Mouse (Mus musculus): ENCODE results near the gene Cox14.
"Not testable (repeated sequence)": the region's sequence is repeated elsewhere in the genome, so short reads cannot be mapped to it uniquely, and the experiment has no call there.

The Cox14 gene

DNA sequence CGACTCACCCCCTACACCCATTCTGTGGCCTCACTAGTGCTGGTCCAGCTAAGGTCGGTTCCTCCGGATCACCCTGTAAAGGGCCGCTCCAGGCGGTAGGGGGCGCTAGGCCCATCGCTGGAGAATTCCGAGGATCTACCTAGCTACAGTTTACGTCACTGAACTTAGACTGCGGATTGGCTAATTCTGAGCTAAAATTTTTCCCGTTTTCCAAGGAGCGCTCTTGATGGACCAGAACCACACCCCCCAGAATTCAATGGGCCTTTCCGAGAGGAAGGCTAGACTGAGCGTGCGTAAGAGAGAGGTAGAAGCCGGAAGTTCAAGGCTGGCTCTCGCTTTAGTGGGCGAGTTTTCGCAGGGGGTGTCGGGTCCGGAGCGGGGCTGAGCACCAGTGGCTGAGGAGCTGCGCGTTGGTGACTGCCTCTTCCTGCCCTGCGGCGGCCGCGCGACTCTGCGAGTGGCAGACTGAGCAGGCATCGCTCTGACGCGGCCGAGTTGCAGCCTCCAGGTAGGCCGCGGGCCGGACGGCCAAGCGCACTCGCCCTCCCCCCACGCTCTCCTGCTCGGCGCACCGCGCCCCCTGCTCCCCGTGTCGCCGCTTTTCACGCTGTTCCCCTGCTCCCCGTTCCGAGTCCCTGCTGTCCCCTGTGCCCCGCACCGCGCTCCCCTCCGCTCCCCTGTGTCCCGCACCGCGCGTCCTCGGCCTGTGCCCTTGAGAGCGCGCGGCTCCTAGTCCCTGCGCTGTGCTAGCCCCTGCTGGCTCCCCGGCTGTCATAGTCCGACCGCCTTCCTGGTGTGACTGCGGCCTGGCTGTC is at the start of gene Cox14:
TSS of gene Cox14 (plus strand) at position 278 of the 815 bp plus-strand sequence.
- in situ Hi-C loops (cut with MboI, MseI) = loop anchor here (5.0 kb wide), 1 partner anchor 57 kb away; no protein-coding TSS in a partner anchor

DNA sequence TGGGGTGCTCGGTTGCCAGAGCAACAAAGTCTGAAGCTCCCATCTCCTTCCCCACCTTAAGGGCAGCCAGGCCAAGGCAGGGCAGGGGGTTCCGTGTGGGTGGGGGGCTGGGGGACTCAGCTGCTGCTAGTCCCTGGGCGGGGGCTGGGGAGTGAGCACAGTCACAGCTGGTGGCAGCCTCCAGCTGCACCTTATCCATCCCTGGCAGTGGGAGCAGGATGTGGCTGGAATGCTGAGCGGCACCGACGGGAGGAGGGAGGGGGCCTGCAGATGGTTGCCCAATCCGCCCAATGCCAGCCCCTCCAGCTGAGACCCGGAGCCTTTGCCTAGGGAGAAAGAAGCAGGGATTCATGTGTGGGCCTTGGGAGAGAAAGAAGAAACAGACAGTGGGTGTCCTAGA is 48.3 kb upstream of the Cox14 start:
- in situ Hi-C loops (cut with MboI, MseI) = no loop called here

DNA sequence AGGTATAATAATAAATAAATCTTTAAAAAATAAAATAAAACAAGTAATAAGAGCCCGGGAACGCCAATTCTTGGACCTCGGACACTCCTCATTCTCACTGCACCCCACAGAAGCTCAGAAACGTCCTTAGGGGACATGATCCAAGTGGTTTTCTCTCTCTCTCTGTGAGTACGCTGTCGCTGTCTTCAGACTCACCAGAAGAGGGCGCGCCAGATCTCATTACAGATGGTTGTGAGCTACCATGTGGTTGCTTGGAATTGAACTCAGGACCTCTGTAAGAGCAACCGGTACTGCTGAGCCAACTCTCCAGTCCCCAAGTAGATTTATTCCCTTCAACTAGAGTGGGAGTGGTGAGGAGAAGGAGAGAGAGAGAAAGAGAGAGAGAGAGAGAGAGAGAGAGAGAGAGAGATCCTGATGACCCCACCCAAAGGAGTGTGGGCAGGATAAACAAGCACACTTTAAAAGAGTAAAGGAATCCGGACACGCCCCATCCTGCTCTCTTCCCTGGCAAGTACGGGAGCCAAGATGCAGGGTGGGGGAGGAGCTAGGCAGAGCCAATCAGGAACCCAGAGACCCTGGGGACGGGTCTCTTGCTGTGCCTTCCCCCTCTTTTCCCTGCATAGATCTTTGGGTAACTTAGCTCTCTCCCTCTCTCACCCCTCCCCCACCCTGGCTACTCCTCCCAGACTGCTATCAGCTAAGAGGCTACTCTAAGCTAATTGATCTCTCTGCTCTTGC is 47.2 kb upstream of the Cox14 start:
- in situ Hi-C loops (cut with MboI, MseI) = no loop called here

- in situ Hi-C loops (cut with MboI, MseI) = no loop called here
Measured at GRCm38 (mm10) chr15:99679008-99679407, 46.4 kb upstream of the Cox14 start.

DNA sequence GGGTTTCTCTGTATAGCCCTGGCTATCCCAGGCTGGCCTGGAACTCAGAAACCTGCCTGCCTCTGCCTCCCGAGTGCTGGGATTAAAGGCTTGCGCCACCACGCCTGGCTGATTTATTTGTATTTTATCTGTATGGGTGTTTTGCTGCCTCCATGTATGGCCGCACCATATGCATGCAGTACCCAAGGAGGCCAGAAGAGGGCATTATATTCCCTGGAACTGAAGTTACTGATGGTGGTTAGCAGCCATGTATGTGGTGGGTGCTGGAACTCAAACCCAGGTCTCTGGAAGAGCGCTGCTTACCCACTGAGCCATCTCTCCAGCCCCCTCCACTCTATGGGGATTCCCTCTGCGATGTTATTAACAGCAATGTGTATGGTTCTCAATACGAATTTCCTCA is 42.5 kb upstream of the Cox14 start:
- in situ Hi-C loops (cut with MboI, MseI) = loop anchor here (10.0 kb wide), 1 partner anchor 1192 kb away; no protein-coding TSS in a partner anchor

DNA sequence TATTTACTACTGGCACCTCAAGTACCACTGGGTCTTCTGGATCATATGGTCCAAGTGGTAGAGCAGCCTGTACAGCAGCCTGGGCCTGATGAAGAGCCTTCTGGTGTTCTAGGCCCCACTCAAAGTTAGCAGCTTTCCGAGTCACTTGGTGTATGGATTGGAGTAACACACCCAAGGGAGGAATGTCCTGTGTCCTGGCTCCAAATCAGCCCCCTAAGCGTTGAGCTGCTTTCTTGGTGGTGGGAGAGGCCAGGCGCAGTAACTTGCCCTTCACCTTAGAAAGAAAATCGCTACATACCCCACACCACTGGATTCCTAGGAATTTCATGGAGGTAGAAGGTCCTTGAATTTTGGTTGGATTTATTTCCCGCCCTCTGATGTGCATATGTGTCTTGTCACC is 41.3 kb upstream of the Cox14 start:
- in situ Hi-C loops (cut with MboI, MseI) = loop anchor here (10.0 kb wide), 1 partner anchor 1191 kb away; no protein-coding TSS in a partner anchor

DNA sequence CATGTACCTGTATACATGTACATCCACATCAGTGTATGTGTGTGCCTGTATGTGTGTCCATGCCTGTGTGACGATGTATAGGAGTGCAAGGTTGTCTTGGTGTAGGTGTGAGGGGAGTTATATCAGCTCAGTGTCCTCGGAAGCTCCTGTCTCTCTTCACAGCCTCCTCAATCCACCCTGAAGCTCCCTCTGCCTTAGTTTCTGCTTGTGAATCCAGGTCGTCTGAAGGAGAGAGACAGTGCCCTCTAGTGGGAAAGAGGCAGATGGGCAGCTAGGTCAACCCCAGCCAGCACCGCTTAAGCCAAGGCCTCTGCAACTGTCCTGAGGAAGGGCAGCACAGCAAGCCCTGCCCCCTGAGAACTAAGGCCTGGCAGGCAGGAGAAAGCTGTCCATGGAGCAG is 36.7 kb upstream of the Cox14 start:
- in situ Hi-C loops (cut with MboI, MseI) = loop anchor here (10.0 kb wide), 1 partner anchor 1186 kb away; no protein-coding TSS in a partner anchor

- in situ Hi-C loops (cut with MboI, MseI) = no loop called here
Measured at GRCm38 (mm10) chr15:99690924-99691323, 34.5 kb upstream of the Cox14 start.

- in situ Hi-C loops (cut with MboI, MseI) = no loop called here
Measured at GRCm38 (mm10) chr15:99691976-99692375, 33.4 kb upstream of the Cox14 start.

DNA sequence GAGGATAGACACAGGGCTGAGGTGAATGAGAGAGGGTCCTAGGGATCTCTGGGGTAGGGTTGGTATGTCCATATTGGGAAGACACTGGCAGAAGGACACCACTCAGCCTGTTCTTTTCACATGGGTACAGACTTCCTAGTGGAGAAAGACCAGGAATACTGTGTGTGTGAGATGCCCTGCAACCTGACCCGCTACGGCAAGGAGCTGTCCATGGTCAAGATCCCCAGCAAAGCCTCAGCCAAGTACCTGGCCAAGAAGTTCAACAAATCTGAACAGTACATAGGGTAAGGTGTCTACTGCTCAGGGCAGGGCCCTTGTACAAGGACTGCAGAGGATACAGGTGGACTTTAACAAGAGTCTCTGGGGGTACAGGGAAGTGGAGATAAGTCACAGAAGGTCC is 28.1 kb upstream of the Cox14 start:
- in situ Hi-C loops (cut with MboI, MseI) = no loop called here

DNA sequence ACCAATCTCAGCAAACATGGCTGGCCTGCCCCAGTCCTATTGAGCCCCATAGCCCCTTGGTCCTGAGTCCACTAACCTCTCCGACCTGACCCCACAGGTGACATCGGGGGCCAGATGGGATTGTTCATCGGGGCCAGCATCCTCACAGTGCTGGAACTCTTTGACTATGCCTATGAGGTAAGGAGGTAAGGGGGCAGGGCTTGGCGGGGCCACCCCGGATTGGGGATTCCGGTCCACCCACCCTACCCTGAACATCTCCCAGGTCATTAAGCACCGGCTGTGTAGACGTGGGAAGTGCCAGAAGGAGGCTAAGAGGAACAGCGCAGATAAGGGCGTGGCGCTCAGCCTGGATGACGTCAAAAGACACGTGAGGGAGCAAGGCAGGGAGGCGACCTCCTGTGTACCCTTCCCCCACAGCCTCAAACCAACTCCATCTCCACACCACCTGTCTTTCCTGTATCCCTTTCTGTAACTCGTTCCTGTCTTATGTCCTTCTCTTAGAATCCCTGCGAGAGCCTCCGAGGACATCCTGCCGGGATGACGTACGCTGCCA is 26.8 kb upstream of the Cox14 start:
- in situ Hi-C loops (cut with MboI, MseI) = no loop called here

- in situ Hi-C loops (cut with MboI, MseI) = no loop called here
Measured at GRCm38 (mm10) chr15:99699715-99700114, 25.7 kb upstream of the Cox14 start.

- in situ Hi-C loops (cut with MboI, MseI) = no loop called here
Measured at GRCm38 (mm10) chr15:99700219-99701106, 25.0 kb upstream of the Cox14 start.

DNA sequence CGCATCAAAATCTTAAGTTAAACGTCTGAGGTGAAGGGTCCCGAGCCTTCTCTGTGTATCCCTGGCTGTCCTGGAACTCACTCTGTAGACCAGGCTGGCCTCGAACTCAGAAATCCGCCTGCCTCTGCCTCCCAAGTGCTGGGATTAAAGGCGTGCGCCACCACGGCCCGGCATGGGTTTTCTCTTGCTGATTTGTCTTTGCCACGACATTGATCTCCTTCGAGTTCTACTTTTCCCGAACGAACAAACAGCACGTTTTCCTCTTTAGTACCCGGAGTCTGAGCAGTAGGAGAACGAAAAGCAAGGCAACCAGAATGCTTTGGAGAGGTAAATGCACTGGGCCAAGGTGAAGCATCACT is 23.8 kb upstream of the Cox14 start:
- in situ Hi-C loops (cut with MboI, MseI) = not testable (repeated sequence)

- in situ Hi-C loops (cut with MboI, MseI) = no loop called here
Measured at GRCm38 (mm10) chr15:99701999-99702900, 23.2 kb upstream of the Cox14 start, which contains the start of gene Smarcd1. TSS of gene Smarcd1 (plus strand) at chr15:99702129.

GRCm38 (mm10) chr15:99703104-99703503 is 22.3 kb upstream of the Cox14 start:
- in situ Hi-C loops (cut with MboI, MseI) = no loop called here

GRCm38 (mm10) chr15:99703676-99704040 is 21.8 kb upstream of the Cox14 start:
- in situ Hi-C loops (cut with MboI, MseI) = no loop called here

DNA sequence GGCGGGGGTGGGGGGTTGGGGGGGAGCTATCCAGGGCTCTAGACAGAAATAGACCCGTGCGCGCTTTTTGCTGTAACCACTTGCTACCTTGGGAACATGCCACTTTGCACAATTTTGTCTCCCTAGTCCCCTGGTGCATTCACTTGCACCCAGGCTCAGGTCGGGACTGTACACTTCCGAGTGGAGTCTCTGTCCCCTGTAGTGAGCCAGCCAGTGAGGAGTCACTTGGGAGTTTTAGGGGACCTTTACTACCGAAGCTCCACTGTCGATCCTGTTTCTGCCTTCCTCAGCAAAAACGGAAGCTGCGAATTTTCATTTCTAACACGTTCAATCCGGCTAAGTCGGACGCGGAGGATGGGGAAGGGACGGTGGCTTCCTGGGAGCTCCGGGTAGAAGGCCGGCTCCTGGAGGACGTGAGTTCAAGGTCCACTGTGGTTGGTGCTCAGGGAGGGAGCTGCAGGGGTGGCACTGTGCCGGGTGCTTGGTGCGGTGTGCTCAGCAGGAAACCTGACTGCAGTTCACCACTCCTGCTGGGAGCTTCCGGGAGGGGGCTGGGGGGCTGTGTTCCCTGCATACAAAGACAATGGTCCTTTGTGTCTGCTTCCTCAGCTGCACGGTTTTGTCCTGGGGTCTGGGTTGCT is 21.3 kb upstream of the Cox14 start:
- in situ Hi-C loops (cut with MboI, MseI) = no loop called here

DNA sequence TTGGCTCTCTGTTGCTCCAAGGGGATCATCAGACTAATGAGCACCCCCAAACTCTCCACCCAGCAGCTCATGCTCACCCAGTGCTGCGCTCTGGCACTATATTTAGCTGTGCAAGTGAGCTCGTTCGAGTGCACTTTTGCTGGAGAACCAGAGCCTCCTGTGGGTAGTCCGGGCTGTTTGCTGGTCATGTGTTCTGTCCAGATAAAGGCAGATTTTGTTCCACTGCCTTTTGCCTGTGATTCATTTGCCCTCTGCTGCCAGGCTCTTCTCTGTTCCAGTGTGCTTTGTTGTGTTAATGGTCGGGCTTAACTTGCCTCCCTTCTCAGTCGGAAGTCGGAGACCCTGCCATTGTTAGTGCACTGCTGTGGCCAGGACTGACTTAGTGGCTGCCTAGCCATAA is 20.5 kb upstream of the Cox14 start:
- in situ Hi-C loops (cut with MboI, MseI) = no loop called here
